Mouse (Mus musculus) WW6 (cell line): ENCODE results near the gene Olfr522.

Source experiments
- DNase-seq: peaks from one replicate; pipeline ENCODE4 v3.0.0-alpha.2; 2013; ENCODE audit warnings: low read depth, low spot score

Gene Olfr522

DNA sequence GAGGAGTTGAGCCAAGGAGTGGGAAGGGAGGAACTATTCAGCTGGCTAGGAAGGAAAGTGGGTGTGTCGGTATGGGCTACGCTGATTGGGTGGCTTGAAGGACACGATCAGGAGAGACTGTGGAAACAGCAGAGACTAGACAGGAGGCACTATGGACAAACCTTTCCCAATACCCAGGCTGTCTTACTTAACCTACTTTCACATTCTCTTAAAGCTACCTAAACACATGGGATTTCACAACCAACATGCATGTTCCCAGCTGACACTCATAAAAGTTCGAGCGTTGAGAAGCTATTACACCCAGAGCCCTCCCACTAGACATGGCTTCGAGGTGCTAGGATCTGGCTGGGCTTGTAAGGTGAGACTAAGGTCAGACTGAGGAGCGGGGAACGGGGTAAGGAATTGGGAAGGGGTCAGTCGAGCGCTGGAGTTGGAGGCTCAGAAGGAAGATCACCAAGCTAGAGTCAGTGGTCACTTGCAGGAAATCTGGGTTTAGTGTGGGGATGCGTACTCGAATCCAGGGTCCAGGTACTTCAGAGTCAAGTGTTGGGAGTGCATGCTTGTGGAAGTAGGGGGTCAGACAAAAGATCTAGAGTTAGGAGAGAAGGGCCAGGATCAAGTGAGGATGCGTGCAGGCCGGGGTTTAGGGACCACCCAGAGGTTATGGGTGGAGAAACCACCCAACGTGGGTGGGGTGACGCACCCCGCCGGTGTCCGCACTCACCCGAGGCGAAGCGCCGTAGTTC is 48.8 kb downstream of the Olfr522 start, which contains the start of gene Paox:
TSS of gene Paox (plus strand) at position 217 of the 746 bp plus-strand sequence.
- no peak for DNase-seq

DNA sequence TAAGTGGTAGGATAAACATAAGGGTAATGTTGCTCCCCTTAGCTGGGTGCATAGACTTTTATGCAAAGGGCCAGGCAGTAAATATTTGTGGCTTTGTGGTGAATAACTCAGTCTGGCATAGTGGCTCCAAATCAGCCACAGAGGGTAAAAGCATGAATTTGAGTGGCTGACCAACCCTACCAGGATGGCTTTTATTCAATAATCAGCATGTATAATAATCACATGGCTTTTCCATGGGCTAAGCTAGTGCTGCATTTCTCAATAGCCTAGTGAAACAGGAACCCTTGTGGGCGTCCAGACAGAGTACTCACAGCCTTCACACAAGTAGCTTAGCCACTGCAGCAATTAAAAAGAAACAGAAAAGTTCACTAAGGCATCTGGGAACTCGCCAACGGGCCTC is 52.6 kb downstream of the Olfr522 start:
- DNase-seq: no peak
